25 mouse cellular contexts compared by ENCODE assay signal in the genomic region with DNA sequence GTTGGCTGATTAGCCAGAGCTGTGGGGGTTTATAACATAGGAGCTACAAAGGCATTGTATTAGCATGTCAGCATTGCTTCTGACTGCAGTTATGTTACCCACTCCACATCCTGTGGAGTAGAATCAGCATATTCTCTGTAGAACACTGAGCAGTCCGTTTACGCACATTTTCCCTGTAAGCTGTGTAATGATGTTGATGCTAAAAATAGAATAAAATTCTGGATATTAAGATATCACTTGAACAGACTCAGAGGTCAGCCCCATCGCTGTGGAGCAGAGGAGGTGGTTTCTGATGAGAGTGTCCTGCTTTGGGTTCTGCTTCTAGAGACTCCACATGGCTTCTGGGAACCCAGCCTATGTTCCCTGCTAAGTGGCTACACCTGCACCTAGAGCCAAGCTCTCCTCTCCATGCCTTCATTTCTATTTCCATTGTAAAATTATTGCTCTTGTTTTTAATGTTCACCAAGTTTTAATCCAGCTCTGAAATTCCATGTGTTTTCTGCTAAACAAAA.
DNase-seq lines count a peak whose midpoint lies in the region; ATAC-seq lines count a peak whose summit lies in the region.
"Had no signal": no experiment of that assay in that cellular context is flagged by ENCODE, and none has a peak within 500 bp of the region (broad histone marks: within the 10 kb centered on the region; RNA-seq: fewer than 3 reads in every experiment).

No protein-coding gene starts in this region.

- H3K27ac ChIP-seq in heart, embryonic 12.5 days (ENCODE audit: poor library complexity, severe bottlenecking), result no peak overlapping the region
- H3K27ac ChIP-seq: forebrain, embryonic 13.5 days; hindbrain, embryonic 12.5 days; hindbrain, postnatal 0 days; intestine, embryonic 15.5 days; limb, embryonic 13.5 days; lung, embryonic 15.5 days; midbrain, embryonic 10.5 days; midbrain, embryonic 15.5 days; neural tube, embryonic 15.5 days had no signal

- H3K9me3 ChIP-seq in heart, embryonic 12.5 days (replicated peaks), result no peaks in the 10 kb centered on the region
- H3K9me3 ChIP-seq: forebrain, embryonic 13.5 days; hindbrain, embryonic 12.5 days; intestine, embryonic 15.5 days; limb, embryonic 13.5 days; lung, embryonic 15.5 days; midbrain, embryonic 10.5 days; midbrain, embryonic 15.5 days; neural tube, embryonic 15.5 days had no signal

- H3K36me3 ChIP-seq in heart, embryonic 12.5 days, result no peaks in the 10 kb centered on the region
- H3K36me3 ChIP-seq: hindbrain, embryonic 12.5 days; intestine, embryonic 15.5 days; limb, embryonic 13.5 days; lung, embryonic 15.5 days; midbrain, embryonic 10.5 days; midbrain, embryonic 15.5 days; neural tube, embryonic 15.5 days had no signal

- ATAC-seq in heart, embryonic 12.5 days (ENCODE audit: insufficient number of reproducible peaks, low FRiP score), result no peak
- ATAC-seq in frontal cortex, adult (ENCODE audit: low TSS enrichment), result no peak
- ATAC-seq: forebrain, embryonic 13.5 days; hindbrain, postnatal 0 days; intestine, embryonic 15.5 days; midbrain, embryonic 15.5 days had no signal

- no peaks in the 10 kb centered on the region for H3K27me3 ChIP-seq in heart, embryonic 12.5 days (replicated peaks)
- H3K27me3 ChIP-seq: forebrain, embryonic 13.5 days; hindbrain, embryonic 12.5 days; intestine, embryonic 15.5 days; limb, embryonic 13.5 days; lung, embryonic 15.5 days; midbrain, embryonic 15.5 days; neural tube, embryonic 15.5 days had no signal

- 0 out of 2 replicates have a peak, but pooled peaks cover 2% of the 10 kb centered on the region for H3K4me1 ChIP-seq in heart, embryonic 12.5 days (replicated peaks)
- H3K4me1 ChIP-seq: forebrain, embryonic 13.5 days; hindbrain, embryonic 12.5 days; intestine, embryonic 15.5 days; limb, embryonic 13.5 days; lung, embryonic 15.5 days; midbrain, embryonic 10.5 days; midbrain, embryonic 15.5 days; neural tube, embryonic 15.5 days had no signal

- H3K4me2 ChIP-seq in heart, embryonic 12.5 days, result no peak overlapping the region
- H3K4me2 ChIP-seq: forebrain, embryonic 13.5 days; hindbrain, embryonic 12.5 days; intestine, embryonic 15.5 days; limb, embryonic 13.5 days; liver, embryonic 11.5 days; lung, embryonic 15.5 days; midbrain, embryonic 15.5 days; neural tube, embryonic 15.5 days had no signal

- H3K9ac ChIP-seq in heart, embryonic 12.5 days, result no peak overlapping the region
- H3K9ac ChIP-seq: forebrain, embryonic 13.5 days; hindbrain, embryonic 12.5 days; intestine, embryonic 15.5 days; limb, embryonic 13.5 days; lung, embryonic 15.5 days; midbrain, embryonic 15.5 days; neural tube, embryonic 15.5 days had no signal

- H3K4me3 ChIP-seq in heart, embryonic 12.5 days, result no peak overlapping the region
- H3K4me3 ChIP-seq: forebrain, embryonic 13.5 days; hindbrain, embryonic 12.5 days; intestine, embryonic 15.5 days; limb, embryonic 13.5 days; lung, embryonic 15.5 days; midbrain, embryonic 10.5 days; midbrain, embryonic 15.5 days; neural tube, embryonic 15.5 days had no signal

- whole genome bisulfite sequencing in heart, embryonic 12.5 days, result 41% methylated on average over 3 of the region's 3 CpGs

- DNase-seq in cerebellum, postnatal 10 days, result peak; percentile 6 to 34
- no peak for DNase-seq in cerebellum, adult 9-10 months
- DNase-seq in heart, adult 8-10 months (ENCODE audit: low spot score), result peak; percentile 16
- DNase-seq in ES-CJ7 (ENCODE audit: low read depth, low spot score), result peak; percentile 17
- peak; percentile 12 for DNase-seq in heart, postnatal 4 days
- DNase-seq: adrenal gland, postnatal 10 days; cerebellum, adult 8-10 months; gastrocnemius, postnatal 14 days; kidney, adult 2 months; kidney, postnatal 4 days; retina, postnatal 1 day; right cerebral cortex, postnatal 14 days; thymus, postnatal 14 days had no signal
